Mouse (Mus musculus): Measurements from ENCODE around the gene Adamts17.

DNA sequence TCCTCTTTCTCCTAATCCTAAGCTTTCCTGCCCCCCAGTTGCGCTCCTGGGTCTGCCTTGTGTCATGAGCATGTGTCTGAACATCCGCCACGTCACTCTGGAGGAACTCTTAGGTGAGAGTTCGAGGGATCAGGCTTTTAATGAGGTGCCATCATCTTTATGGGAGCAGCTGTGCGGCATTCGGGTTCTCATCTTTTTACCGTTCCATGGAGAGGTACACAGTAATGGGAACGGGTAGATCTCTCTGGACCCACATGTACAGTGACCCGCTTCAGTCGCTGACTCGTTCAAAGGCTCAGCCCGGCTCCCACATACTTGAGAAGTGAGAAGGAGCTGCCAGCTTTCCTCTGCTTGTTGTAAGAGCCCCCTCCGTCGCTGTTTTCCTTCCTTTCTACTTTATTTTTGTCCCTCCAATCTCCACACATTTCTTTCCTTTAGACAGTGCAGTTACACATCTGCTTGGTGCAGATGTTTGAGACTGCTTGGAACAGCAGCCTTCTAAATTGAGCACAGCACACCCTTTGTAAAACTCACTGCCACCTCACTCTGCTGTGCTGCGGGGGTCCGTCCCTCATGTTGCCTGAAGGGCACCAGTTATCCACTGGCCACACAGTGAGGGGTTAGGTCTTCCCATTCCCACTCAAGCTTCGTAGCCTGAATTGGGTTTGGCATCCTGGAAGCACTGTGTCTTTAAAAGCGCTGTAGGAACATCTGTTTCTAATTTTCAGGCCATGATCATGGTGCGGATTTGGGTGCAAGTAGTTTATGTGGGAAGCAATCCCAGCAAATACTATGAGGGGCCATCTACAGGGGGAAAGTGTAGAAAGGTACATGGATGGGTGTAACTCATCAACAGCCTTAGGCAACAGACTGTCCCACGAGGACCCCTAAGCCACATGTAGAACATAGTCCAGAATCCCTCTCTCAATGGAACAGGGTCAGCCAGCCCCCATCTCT is 186.9 kb downstream of the Adamts17 start:
- TF ChIP-seq CTCF (IDR thresholded peaks at IDR 0.05; ENCODE audit: extremely low read depth, insufficient read depth, low read length) (no peak), POLR2A (IDR thresholded peaks at IDR 0.05; ENCODE audit: extremely low read depth, insufficient read depth, low read length) (no peak)
